Mouse (Mus musculus): ENCODE data around the gene Baat. TPM values are rescaled to one million over a fixed set of nuclear protein-coding genes. Genes with fewer than 3 reads are reported as not detected.
"Not testable (repeated sequence)": the region's sequence is repeated elsewhere in the genome, so short reads cannot be mapped to it uniquely, and the experiment has no call there.

The Baat gene
- polyA plus RNA-seq, 1 experiment from 2014 or later, result 0.17 TPM

DNA sequence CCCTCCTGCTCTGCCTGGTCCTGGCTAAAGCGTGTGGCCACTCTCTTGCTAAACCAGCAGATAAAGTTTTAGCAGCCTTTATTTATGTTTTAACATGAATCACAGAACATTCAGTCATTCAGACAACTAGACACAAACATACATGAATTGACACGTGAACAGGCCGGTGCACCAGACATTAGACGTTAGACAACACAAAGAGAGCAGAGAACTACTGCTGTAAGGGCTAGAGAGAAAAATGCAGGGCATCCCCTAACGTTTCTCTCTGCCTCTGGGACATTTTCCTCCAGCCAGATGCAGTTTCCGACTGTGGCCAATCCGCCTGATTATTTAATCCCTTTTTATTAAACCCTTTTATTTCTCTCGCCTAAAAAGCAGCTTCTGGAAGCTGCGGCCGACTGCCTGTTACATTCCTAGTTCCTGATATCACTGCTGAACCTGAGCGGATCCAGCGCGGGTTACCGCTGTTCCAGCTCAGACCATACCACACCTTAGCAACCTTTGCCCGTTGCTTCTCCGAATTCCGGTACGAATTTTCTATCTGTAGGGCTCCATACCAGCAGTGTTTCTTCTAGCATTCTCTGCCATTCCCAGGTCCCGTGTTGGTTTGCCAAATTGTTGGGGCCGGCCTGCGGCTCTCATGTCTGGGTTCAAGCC, 26.1 kb downstream of the Baat start:
- H3K27ac ChIP-seq, result no peak overlapping the region
- no peaks in the 10 kb centered on the region for H3K36me3 ChIP-seq
- no peaks in the 10 kb centered on the region for H3K9me3 ChIP-seq (replicated peaks)
- H3K27me3 ChIP-seq, result no peaks in the 10 kb centered on the region
- 29% methylated on average over 21 of the region's 21 CpGs for WGBS
- no peak overlapping the region for H3K9ac ChIP-seq
- no peak for ATAC-seq (ENCODE audit: low FRiP score)
- peaks cover 3% of the 10 kb centered on the region; the same call in 1 of the 2 replicates for H3K4me1 ChIP-seq
- H3K4me3 ChIP-seq, result no peak overlapping the region
- H3K4me2 ChIP-seq (replicated peaks), result peak overlapping the region; percentile 20; the same call in 1 of the 2 replicates

DNA sequence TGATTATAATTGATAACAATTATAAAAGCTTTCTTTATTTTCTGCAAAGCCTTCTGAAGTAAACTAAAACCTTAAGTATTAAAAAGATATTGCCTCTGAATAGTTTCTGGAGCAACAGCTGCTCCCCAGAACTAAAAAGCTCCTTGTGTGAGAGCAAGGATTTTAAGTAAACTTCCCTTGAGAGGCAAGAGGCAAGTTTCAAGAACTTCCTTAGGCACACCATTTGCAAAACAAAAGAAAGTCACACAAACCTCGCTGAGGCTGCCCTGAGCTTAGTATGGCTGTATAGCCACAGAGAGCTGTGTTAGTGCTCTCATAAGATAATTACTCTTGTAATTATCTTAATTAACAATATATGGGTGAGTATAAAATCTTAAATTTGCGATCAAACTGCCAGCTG, 27.3 kb downstream of the Baat start:
- WGBS, result 14% methylated on average over 2 of the region's 2 CpGs

DNA sequence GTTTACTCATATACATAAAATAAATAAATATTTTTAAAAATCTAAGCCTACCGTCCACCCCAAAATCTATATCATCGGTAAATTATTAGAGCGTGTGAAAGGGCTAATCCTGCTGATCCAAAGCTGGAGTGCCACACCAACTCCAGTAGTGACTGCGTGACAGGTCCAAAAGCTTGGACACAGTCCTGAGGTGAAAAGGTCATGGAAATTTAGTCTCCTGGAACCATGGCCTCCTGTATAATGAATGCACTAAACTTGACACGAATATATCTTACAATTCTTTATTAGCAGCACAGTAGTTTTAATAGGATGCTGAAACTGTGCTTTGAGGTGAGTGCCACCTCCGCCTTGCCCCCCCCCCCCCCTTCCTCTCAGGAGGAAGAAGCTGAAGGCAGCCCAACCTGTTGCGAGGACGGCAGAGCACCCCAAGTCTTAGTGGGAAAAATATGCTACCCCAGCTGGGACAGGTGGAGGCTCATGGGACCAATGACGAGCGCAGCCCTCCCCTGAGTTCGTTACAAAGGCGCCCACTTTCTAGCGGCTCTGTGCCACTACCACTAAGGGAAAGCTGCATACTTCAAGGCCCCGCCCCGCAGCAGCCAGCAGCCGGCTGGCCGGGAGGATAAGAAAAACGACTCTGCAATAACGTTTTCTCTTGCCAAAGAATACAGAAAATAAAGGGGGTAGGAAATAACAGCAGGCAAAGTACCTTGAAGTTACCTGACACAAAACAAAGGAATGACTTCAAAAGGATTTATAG, 28.1 kb downstream of the Baat start:
- peak overlapping the region; percentile 50 for H3K4me2 ChIP-seq (replicated peaks)
- H3K9me3 ChIP-seq (replicated peaks), result no peaks in the 10 kb centered on the region
- peaks cover 3% of the 10 kb centered on the region; the same call in 1 of the 2 replicates for H3K4me1 ChIP-seq
- H3K36me3 ChIP-seq, result no peaks in the 10 kb centered on the region
- H3K9ac ChIP-seq, result no peak overlapping the region
- H3K27me3 ChIP-seq, result no peaks in the 10 kb centered on the region
- H3K4me3 ChIP-seq, result peak overlapping the region; percentile 10; the same call in 1 of the 2 replicates
- H3K27ac ChIP-seq, result no peak overlapping the region
- ATAC-seq (ENCODE audit: low FRiP score), result 0 out of 2 replicates have a peak, but pooled peaks have one; percentile 43
- WGBS, result 20% methylated on average over 19 of the region's 19 CpGs

More for the DNA sequence above, 27.3 kb downstream of the Baat start:
- not testable (repeated sequence) for H3K9me3 ChIP-seq (replicated peaks); H3K27ac ChIP-seq; ATAC-seq (ENCODE audit: low FRiP score); H3K4me2 ChIP-seq (replicated peaks); H3K9ac ChIP-seq; H3K27me3 ChIP-seq; H3K4me3 ChIP-seq; H3K4me1 ChIP-seq; H3K36me3 ChIP-seq

DNA sequence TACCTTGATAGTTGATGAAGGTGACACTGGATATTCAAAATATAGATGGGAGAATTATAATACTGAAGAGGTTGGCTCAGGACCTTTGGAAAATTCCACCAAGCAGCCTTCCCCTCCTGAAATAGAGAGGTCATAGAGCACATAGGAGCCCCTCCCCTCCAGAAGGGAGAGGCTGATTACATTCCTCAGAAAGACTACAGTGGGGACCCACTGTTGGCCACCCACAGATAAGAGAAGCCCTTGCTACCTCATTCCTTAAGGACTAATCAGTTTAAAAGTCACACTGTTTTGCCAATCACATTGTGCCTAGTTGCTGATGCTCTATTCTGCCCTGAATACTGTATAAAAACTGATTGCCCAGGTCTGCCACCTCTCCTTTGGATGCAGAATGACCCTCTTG, 31.8 kb downstream of the Baat start:
- Histone ChIP-seq H3K27me3 (no peaks in the 10 kb centered on the region), H3K4me3 (no peak overlapping the region), H3K9me3 (replicated peaks) (no peaks in the 10 kb centered on the region), H3K27ac (no peak overlapping the region), H3K36me3 (no peaks in the 10 kb centered on the region), H3K4me1 (peaks cover 3% of the 10 kb centered on the region; the same call in 1 of the 2 replicates), H3K9ac (no peak overlapping the region), H3K4me2 (replicated peaks) (no peak overlapping the region)
- no peak for ATAC-seq (ENCODE audit: low FRiP score)

DNA sequence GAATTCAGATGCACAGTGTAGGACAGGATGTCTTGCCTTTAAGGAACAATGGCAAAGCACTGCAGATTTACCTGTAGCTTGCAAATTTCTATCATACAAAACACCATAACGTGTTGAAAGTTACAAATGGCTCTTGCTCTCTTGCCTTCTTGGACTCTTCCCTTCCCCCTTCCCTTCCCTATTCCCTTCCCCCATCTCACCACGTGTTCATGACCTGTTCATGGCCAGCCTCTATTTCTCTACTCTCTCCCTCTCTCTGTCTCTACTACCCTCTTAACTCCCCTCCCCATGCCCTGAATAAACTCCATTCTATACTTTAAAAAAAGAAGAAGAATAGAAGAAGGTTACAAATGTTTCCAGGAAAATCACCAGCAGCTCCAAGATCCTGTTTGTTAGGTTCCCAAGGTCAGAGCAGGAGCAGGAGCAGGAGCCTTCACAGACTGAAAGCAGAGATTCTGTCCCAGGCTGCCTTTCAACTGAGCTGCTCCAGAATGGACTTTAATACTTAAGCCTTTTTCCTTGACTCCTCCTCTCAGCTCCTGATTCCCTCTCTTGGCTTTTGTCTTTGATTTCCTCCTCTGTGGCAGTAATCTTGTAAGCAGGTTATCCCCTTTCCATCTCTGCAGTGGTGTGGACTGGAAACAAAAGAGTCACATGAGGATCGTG, 32.8 kb downstream of the Baat start, which contains the start of gene Acnat1:
TSS of gene Acnat1 (minus strand) at position 478 of the 666 bp plus-strand sequence.
- Histone ChIP-seq H3K27me3 (no peaks in the 10 kb centered on the region), H3K9ac (no peak within 1 kb of the TSS), H3K27ac (no peak within 1 kb of the TSS), H3K4me2 (replicated peaks) (no peak within 1 kb of the TSS), H3K4me3 (no peak within 1 kb of the TSS), H3K4me1 (peaks cover 3% of the 10 kb centered on the region; the same call in 1 of the 2 replicates), H3K36me3 (no peaks in the 10 kb centered on the region), H3K9me3 (replicated peaks) (no peaks in the 10 kb centered on the region)
- ATAC-seq (ENCODE audit: low FRiP score), result no peak
- WGBS, result 54% methylated on average over 3 of the region's 3 CpGs

DNA sequence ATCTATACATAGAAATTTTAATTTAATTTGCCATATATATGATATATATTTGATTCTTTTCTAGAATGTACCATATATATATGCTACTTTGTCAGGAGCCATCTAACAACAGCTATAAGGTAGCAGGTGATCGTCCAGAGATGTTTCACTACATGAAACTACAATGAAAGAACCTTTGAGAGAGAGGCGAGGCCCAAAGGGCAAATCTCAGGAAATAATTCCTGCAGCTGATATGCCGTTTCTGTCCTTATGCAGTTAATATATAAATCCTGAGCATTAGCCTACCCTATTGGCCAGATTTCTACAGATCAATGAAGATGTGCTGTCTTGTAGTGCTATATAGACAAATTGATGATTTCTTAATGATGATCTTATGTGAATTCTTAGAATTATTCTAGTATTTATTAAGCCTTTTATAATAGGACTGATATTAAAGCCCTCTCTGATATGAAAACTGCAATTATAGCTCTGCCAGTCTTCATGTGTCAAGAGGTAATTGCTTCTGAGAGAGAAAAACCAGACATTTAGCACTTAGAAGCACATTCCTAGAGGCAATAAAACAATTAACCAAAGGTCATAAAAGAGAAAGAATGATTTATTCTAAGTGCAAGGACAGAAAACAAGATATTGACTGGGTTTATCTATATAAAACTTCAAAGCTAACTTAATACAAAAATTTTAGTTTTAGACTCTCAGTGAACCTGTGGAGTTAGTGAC, 36.8 kb downstream of the Baat start:
- Histone ChIP-seq H3K27me3 (no peaks in the 10 kb centered on the region), H3K36me3 (no peaks in the 10 kb centered on the region), H3K9ac (no peak overlapping the region), H3K27ac (no peak overlapping the region), H3K9me3 (replicated peaks) (0 out of 2 replicates have a peak, but pooled peaks cover 3% of the 10 kb centered on the region), H3K4me2 (replicated peaks) (no peak overlapping the region), H3K4me3 (no peak overlapping the region), H3K4me1 (no peaks in the 10 kb centered on the region)
- ATAC-seq (ENCODE audit: low FRiP score), result no peak
- 86% methylated on average over 3 of the region's 3 CpGs for WGBS

DNA sequence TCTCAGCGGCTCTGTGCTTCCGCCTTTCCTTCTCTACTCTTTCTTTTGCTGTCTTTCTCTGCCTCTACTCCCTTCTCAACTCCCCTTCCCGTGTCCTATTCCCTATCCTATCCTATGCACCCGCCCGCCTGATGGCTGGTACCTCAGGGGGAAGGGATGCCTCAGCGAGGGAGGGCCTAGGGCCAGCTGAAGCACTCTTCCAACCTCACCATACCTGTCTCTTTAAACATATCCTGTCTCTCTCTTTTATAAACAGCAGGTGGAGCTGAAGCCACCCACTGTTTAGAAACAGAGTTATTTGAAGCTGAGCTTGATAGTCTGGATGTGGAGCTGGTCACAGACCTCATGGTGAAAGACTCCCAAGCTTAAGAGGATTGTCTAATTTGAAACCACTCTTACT, 39.0 kb downstream of the Baat start:
- no peak for ATAC-seq (ENCODE audit: low FRiP score)
- WGBS, result 94% methylated on average over 6 of the region's 6 CpGs
- 0 out of 2 replicates have a peak, but pooled peaks cover 3% of the 10 kb centered on the region for H3K9me3 ChIP-seq (replicated peaks)

DNA sequence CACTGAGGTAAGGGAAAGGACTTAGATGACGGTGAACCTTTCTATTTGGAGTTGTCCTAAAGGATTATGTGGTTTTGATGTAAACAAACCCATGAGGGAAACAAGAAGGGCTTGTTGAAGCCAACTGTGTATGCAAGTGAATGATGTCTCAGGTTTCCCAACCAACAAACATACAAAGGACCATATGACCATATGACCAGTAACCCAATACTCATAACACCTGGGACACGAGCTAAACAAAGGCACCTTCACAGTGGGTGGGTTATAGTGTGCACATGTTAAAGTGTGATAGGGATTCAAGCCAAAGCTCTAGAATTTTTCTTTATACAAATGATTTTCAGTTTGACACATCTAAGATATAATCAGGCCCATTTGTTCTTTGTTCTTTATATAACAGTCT, 50.2 kb downstream of the Baat start:
- Histone ChIP-seq H3K27ac (no peak overlapping the region), H3K27me3 (no peaks in the 10 kb centered on the region), H3K9ac (no peak overlapping the region), H3K4me3 (no peak overlapping the region), H3K4me2 (replicated peaks) (no peak overlapping the region), H3K36me3 (no peaks in the 10 kb centered on the region), H3K4me1 (no peaks in the 10 kb centered on the region), H3K9me3 (replicated peaks) (no peaks in the 10 kb centered on the region)
- no peak for ATAC-seq (ENCODE audit: low FRiP score)
- 65% methylated on average over 2 of the region's 2 CpGs for WGBS

More for the DNA sequence above, 39.0 kb downstream of the Baat start:
- Histone ChIP-seq H3K36me3 (no peaks in the 10 kb centered on the region), H3K4me3 (no peak overlapping the region), H3K9ac (no peak overlapping the region), H3K4me2 (replicated peaks) (no peak overlapping the region), H3K4me1 (no peaks in the 10 kb centered on the region), H3K27ac (no peak overlapping the region), H3K27me3 (no peaks in the 10 kb centered on the region)

DNA sequence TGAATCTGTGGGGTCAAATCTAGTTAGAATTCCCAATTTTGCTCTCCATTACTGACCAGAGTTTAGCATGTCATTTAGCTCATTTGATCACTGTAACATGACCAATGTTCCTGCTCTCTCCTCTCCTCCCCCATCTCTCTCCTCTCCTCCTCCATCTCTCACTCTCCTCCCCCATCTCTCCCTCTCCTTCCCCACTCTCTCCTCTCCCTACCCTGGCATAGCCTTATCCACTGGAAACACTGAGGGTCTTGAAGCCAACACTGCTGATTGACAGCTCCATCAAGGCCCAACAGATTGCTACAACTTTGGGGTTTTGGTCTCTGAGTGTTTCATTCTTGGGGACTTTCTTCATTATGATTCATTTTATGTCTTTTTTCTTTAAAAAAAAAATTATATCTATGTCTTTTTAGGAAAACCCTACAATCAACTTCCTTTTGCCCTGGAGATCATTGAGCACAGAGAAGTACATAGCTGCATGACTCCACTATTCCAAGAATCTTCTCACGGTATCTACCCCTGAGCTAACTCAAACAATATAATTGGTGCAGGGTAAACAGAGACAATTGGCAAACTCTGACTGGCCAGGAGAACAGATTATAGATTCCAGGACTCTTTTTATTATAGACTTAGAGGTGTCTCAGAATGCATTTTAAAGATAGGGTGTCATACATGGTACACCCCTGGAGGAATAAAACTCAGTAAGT, 54.4 kb downstream of the Baat start:
- Histone ChIP-seq H3K36me3 (no peaks in the 10 kb centered on the region), H3K27ac (no peak overlapping the region), H3K4me1 (no peaks in the 10 kb centered on the region), H3K9ac (no peak overlapping the region), H3K4me3 (no peak overlapping the region), H3K4me2 (replicated peaks) (no peak overlapping the region), H3K27me3 (no peaks in the 10 kb centered on the region), H3K9me3 (replicated peaks) (no peaks in the 10 kb centered on the region)
- no peak for ATAC-seq (ENCODE audit: low FRiP score)
- WGBS, result 83% methylated on average over 1 of the region's 1 CpGs

DNA sequence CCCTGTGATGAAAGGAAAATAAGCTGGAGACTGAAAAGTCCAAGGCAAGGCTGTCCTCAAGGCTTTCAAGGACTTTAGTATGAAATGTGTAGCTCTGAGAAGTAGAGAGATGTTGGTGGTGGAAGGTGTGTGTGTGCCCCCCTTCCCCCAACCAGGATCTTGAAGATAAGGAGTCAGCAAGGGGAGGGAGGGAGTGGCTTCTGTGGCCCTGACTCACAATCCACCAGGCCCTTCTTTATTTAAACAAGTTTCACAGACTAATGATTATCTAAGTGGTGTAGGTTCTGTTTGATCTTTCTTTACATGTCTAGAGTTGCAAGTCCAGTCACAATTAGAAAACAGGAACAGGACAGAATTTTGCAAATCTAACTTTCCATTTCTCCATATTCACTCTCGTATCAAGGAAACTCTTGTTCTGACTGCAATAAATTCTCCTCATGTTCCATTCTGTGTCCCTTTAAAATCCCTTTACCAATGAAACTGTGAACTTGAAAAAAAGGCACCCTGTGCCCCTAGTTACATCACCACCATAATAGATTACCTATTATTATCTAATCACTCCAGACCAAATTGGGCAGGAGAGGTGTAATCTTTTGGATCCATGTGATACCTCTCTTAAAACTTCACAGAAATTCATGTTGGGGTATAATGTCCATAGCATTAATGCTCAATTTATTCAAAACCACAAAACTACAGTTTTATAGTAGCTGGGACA, 55.1 kb downstream of the Baat start:
- not testable (repeated sequence) for ATAC-seq (ENCODE audit: low FRiP score); H3K27ac ChIP-seq; H3K36me3 ChIP-seq; H3K27me3 ChIP-seq; H3K4me1 ChIP-seq; H3K9ac ChIP-seq; H3K4me3 ChIP-seq; H3K4me2 ChIP-seq (replicated peaks); H3K9me3 ChIP-seq (replicated peaks)
- 100% methylated on average over 1 of the region's 1 CpGs for WGBS
